Mouse (Mus musculus) MEL (cell line): ENCODE data around the gene Gngt2.

Experiments used
- CHD1 ChIP-seq: IDR thresholded peaks from 2 replicates; pipeline ENCODE4 v1.6.1; 2012; ENCODE audit warnings: low read depth, mild to moderate bottlenecking, inconsistent platforms, low read length, improper control_type of control experiment
- CTCF ChIP-seq, 3 experiments: IDR thresholded peaks in 2 of 3; conservative IDR thresholded peaks in 1 of 3; 2 replicates each; pipeline ENCODE4 v1.5.1; 2011 to 2012; ENCODE audit warnings: low read length in 3 of 3, low read depth in 2 of 3, mild to moderate bottlenecking in 2 of 3, improper control_type of control experiment in 1 of 3, inconsistent platforms in 1 of 3, mixed read lengths in 1 of 3, moderate library complexity in 1 of 3; ENCODE audit not compliant: control insufficient read depth in 1 of 3, insufficient read depth in 1 of 3, poor library complexity in 1 of 3, severe bottlenecking in 1 of 3
- E2F4 ChIP-seq: IDR thresholded peaks from 2 replicates; pipeline ENCODE4 v1.6.1; 2011; ENCODE audit warnings: low read depth, low read length, improper control_type of control experiment, borderline replicate concordance
- ELF1 ChIP-seq: IDR thresholded peaks from 2 replicates; pipeline ENCODE4 v1.6.1; 2014; ENCODE audit warnings: low read depth, mild to moderate bottlenecking, inconsistent platforms, low read length, improper control_type of control experiment, moderate library complexity
- MAFK ChIP-seq: IDR thresholded peaks from 2 replicates; pipeline ENCODE4 v1.6.1; 2011; ENCODE audit warnings: low read depth, mild to moderate bottlenecking, low read length, improper control_type of control experiment, borderline replicate concordance
- POLR2A ChIP-seq, 2 experiments: IDR thresholded peaks; 2 replicates each; pipeline ENCODE4 v1.6.1; 2011 to 2012; ENCODE audit warnings: low read length in 2 of 2, mild to moderate bottlenecking in 2 of 2, control low read depth in 1 of 2, improper control_type of control experiment in 1 of 2, low read depth in 1 of 2, moderate library complexity in 1 of 2; ENCODE audit not compliant: control insufficient read depth in 1 of 2, insufficient read depth in 1 of 2, poor library complexity in 1 of 2
- RCOR1 ChIP-seq: IDR thresholded peaks from 2 replicates; pipeline ENCODE4 v1.6.1; 2012; ENCODE audit warnings: low read depth, mild to moderate bottlenecking, inconsistent platforms, low read length, improper control_type of control experiment
- SIN3A ChIP-seq: IDR thresholded peaks from 2 replicates; pipeline ENCODE4 v1.6.1; 2012; ENCODE audit warnings: low read length, improper control_type of control experiment, inconsistent platforms
- USF2 ChIP-seq, 2 experiments: IDR thresholded peaks; 2 replicates each; pipeline ENCODE4 v1.6.1; 2011 to 2012; ENCODE audit warnings: improper control_type of control experiment in 2 of 2, low read length in 2 of 2, borderline replicate concordance in 1 of 2, inconsistent platforms in 1 of 2, low read depth in 1 of 2, mild to moderate bottlenecking in 1 of 2; ENCODE audit not compliant: insufficient read depth in 1 of 2
- ZNF384 ChIP-seq: IDR thresholded peaks from 2 replicates; pipeline ENCODE4 v1.6.1; 2012; ENCODE audit warnings: low read depth, mild to moderate bottlenecking, inconsistent platforms, low read length, improper control_type of control experiment

GRCm38 (mm10) chr11:95843421-95843950 lies 6.5 kb downstream of the Gngt2 start:
- TF ChIP-seq E2F4 (no peak), MAFK (no peak), ZNF384 (no peak), USF2 (IDR thresholded peaks at IDR 0.05; ENCODE audit: borderline replicate concordance in 1 of 2, insufficient read depth in 1 of 2, low read depth in 1 of 2, low read length in 2 of 2) (no peak), RCOR1 (no peak), CHD1 (no peak), POLR2A (IDR thresholded peaks at IDR 0.05; ENCODE audit: control insufficient read depth in 1 of 2, insufficient read depth in 1 of 2, low read depth in 1 of 2, low read length in 2 of 2, poor library complexity in 1 of 2) (no peak), ELF1 (no peak), CTCF (IDR thresholded peaks at IDR 0.05 in 2 of 3, conservative IDR thresholded peaks at IDR 0.05 in 1 of 3; ENCODE audit: control insufficient read depth in 1 of 3, insufficient read depth in 1 of 3, low read depth in 2 of 3, low read length in 3 of 3, poor library complexity in 1 of 3, severe bottlenecking in 1 of 3) (no peak), SIN3A (no peak)
